Mouse (Mus musculus) CH12.LX (cell line): ENCODE data around the gene Kat8.

ENCODE experiments used
- CTCF ChIP-seq, 2 experiments: IDR thresholded peaks in 1 of 2; conservative IDR thresholded peaks in 1 of 2; 2 replicates each; pipeline ENCODE4 v1.5.1; 2011 to 2012; ENCODE audit warnings: low read depth in 2 of 2, low read length in 2 of 2, improper control_type of control experiment in 1 of 2, inconsistent platforms in 1 of 2, mild to moderate bottlenecking in 1 of 2, moderate library complexity in 1 of 2
- KAT2A ChIP-seq: IDR thresholded peaks from 2 replicates; pipeline ENCODE4 v1.6.1; 2012; ENCODE audit warnings: low read length, improper control_type of control experiment, inconsistent platforms; ENCODE audit not compliant: insufficient replicate concordance
- ZC3H11A ChIP-seq: IDR thresholded peaks from 2 replicates; pipeline ENCODE4 v1.6.1; 2012; ENCODE audit warnings: low read depth, mild to moderate bottlenecking, inconsistent platforms, low read length, improper control_type of control experiment

DNA sequence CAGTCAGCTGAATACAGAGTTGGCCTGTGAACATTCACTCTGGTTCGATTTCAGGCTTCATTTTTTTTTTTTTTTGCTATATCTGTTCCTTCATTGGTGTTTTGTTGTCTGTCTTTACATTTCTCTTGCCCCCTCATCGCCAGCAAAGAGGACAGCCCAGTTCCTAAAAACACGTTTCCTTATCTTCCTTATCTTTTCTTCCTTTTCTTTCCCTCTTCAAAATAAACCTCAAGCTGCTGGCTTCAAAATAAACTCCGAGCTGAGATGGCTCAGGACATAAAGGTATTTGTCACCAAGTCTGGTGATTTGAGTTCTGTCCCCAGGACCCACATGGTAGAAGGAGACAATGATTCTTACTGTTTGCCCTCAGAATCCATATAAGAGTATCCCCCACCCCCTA lies 622 bp downstream of the Kat8 start:
- TF ChIP-seq KAT2A (no peak), CTCF (conservative IDR thresholded peaks at IDR 0.05 in 1 of 2, IDR thresholded peaks at IDR 0.05 in 1 of 2; ENCODE audit: low read depth in 2 of 2, low read length in 2 of 2) (no peak), ZC3H11A (no peak)
